Mouse (Mus musculus) neural tube, embryonic 13.5 days (tissue): ENCODE results near the gene Rasl10b. TPM values are rescaled to one million over a fixed set of nuclear protein-coding genes. Genes with fewer than 3 reads are reported as not detected.

Experiments used
- polyA plus RNA-seq: library from polyadenylated mRNA; unstranded; fragments of >200 nt; fragmentation: Nextera tagmentation; extraction: Ambion mirVana; gene quantifications from 2 replicates; pipeline ENCODE4 v1.2.1, GENCODE M21; 2015

Rasl10b gene
- polyA plus RNA-seq, 1 experiment from 2014 or later = 24.2 TPM

Other genes with a start within 250 kb of the Rasl10b start
- gene Slfn4, start 234.0 kb upstream of the Rasl10b start, polyA plus RNA-seq = not detected in 2 replicates
- gene Slfn3, start 217.8 kb upstream of the Rasl10b start, polyA plus RNA-seq = 0.10 and 0.17 TPM in 2 replicates
- 0.08 TPM in 1 of 2 replicates, not detected in the other for gene Slfn14, start 122.4 kb upstream of the Rasl10b start, polyA plus RNA-seq
- 115 and 118 TPM in 2 replicates for gene Ap2b1, start 110.1 kb upstream of the Rasl10b start, polyA plus RNA-seq
- 19.8 and 21.3 TPM in 2 replicates for gene Pex12, start 106.6 kb upstream of the Rasl10b start, polyA plus RNA-seq
- 0.07 and 0.29 TPM in 2 replicates for gene Gas2l2, start 20.3 kb downstream of the Rasl10b start, polyA plus RNA-seq
- gene 1700020L24Rik, start 28.5 kb downstream of the Rasl10b start, polyA plus RNA-seq = 0.36 TPM in 1 of 2 replicates, not detected in the other
- gene Mmp28, start 53.9 kb downstream of the Rasl10b start, polyA plus RNA-seq = 3.5 and 4.6 TPM in 2 replicates
- gene Taf15, start 63.9 kb downstream of the Rasl10b start, polyA plus RNA-seq = 10.8 and 11.8 TPM in 2 replicates
- gene Heatr9, start 113.0 kb downstream of the Rasl10b start, polyA plus RNA-seq = not detected in 2 replicates
- gene Ccl5, start 121.4 kb downstream of the Rasl10b start, polyA plus RNA-seq = not detected in 2 replicates
- gene Ccl9, start 169.5 kb downstream of the Rasl10b start, polyA plus RNA-seq = 2.4 and 3.1 TPM in 2 replicates
- gene Ccl6, start 183.9 kb downstream of the Rasl10b start, polyA plus RNA-seq = 2.7 and 3.5 TPM in 2 replicates
- not detected in 2 replicates for gene Rpl9-ps1, start 236.5 kb downstream of the Rasl10b start, polyA plus RNA-seq
- 2.0 and 3.0 TPM in 2 replicates for gene Ccl3, start 240.2 kb downstream of the Rasl10b start, polyA plus RNA-seq